Mouse (Mus musculus) splenic B cell, adult 2 months (primary cell): Measurements from ENCODE around the gene Vegfa.
A peak's percentile ranks its signal among the peaks of the same experiment; 100 is the strongest.

Experiments used
- DNase-seq: peaks from one replicate; pipeline ENCODE4 v3.0.0-alpha.2; 2011; ENCODE audit warnings: low read depth, low spot score
- H3K27me3 ChIP-seq: 2 replicates; pipeline ENCODE4 v1.6.1; 2012; ENCODE audit warnings: mild to moderate bottlenecking, low read length, moderate library complexity, mixed read lengths; ENCODE audit not compliant: control insufficient read depth, poor library complexity, insufficient read depth, severe bottlenecking
- H3K36me3 ChIP-seq: 2 replicates; pipeline ENCODE4 v1.6.1; 2012; ENCODE audit warnings: mild to moderate bottlenecking, low read length, moderate library complexity, mixed read lengths; ENCODE audit not compliant: control insufficient read depth, poor library complexity, insufficient read depth, severe bottlenecking

Gene Vegfa

GRCm38 (mm10) chr17:46025927-46026668, 6.1 kb downstream of the Vegfa start:
- H3K36me3 ChIP-seq, result no peaks in the 10 kb centered on the region
- no peak for DNase-seq
- no peaks in the 10 kb centered on the region for H3K27me3 ChIP-seq

GRCm38 (mm10) chr17:46025207-46025606, 7.0 kb downstream of the Vegfa start:
- Histone ChIP-seq H3K27me3 (no peaks in the 10 kb centered on the region), H3K36me3 (no peaks in the 10 kb centered on the region)
- DNase-seq, result no peak

GRCm38 (mm10) chr17:46024192-46024591, 8.0 kb downstream of the Vegfa start:
- no peaks in the 10 kb centered on the region for H3K36me3 ChIP-seq
- no peaks in the 10 kb centered on the region for H3K27me3 ChIP-seq
- no peak for DNase-seq

- DNase-seq, result no peak
- H3K27me3 ChIP-seq, result no peaks in the 10 kb centered on the region
- no peaks in the 10 kb centered on the region for H3K36me3 ChIP-seq
These were observed 8.6 kb downstream of the Vegfa start for GRCm38 (mm10) chr17:46023572-46023971.

GRCm38 (mm10) chr17:46022934-46023333, 9.2 kb downstream of the Vegfa start:
- no peaks in the 10 kb centered on the region for H3K27me3 ChIP-seq
- H3K36me3 ChIP-seq, result no peaks in the 10 kb centered on the region
- DNase-seq, result no peak

GRCm38 (mm10) chr17:46022427-46022826, 9.7 kb downstream of the Vegfa start:
- DNase-seq, result peak; percentile 39
- Histone ChIP-seq H3K36me3 (no peaks in the 10 kb centered on the region), H3K27me3 (no peaks in the 10 kb centered on the region)

- H3K27me3 ChIP-seq, result no peaks in the 10 kb centered on the region
- H3K36me3 ChIP-seq, result no peaks in the 10 kb centered on the region
- DNase-seq, result no peak
These were observed 10.4 kb downstream of the Vegfa start for GRCm38 (mm10) chr17:46021760-46022159.

- Histone ChIP-seq H3K36me3 (no peaks in the 10 kb centered on the region), H3K27me3 (no peaks in the 10 kb centered on the region)
- DNase-seq, result no peak
These were observed 11.0 kb downstream of the Vegfa start for GRCm38 (mm10) chr17:46021173-46021572.

GRCm38 (mm10) chr17:46020579-46020978, 11.6 kb downstream of the Vegfa start:
- DNase-seq, result no peak
- Histone ChIP-seq H3K36me3 (no peaks in the 10 kb centered on the region), H3K27me3 (no peaks in the 10 kb centered on the region)

GRCm38 (mm10) chr17:46018736-46019004, 13.5 kb downstream of the Vegfa start:
- H3K27me3 ChIP-seq, result no peaks in the 10 kb centered on the region
- DNase-seq, result no peak
- H3K36me3 ChIP-seq, result no peaks in the 10 kb centered on the region

GRCm38 (mm10) chr17:46017946-46018735, 14.0 kb downstream of the Vegfa start:
- Histone ChIP-seq H3K36me3 (no peaks in the 10 kb centered on the region), H3K27me3 (no peaks in the 10 kb centered on the region)

GRCm38 (mm10) chr17:46016617-46017016, 15.6 kb downstream of the Vegfa start:
- Histone ChIP-seq H3K27me3 (no peaks in the 10 kb centered on the region), H3K36me3 (no peaks in the 10 kb centered on the region)
- DNase-seq, result no peak

More at GRCm38 (mm10) chr17:46017946-46018735, 14.0 kb downstream of the Vegfa start:
- DNase-seq, result no peak

GRCm38 (mm10) chr17:46015967-46016366, 16.2 kb downstream of the Vegfa start:
- Histone ChIP-seq H3K36me3 (no peaks in the 10 kb centered on the region), H3K27me3 (no peaks in the 10 kb centered on the region)
- DNase-seq, result no peak

GRCm38 (mm10) chr17:46014935-46015334, 17.2 kb downstream of the Vegfa start:
- H3K27me3 ChIP-seq, result no peaks in the 10 kb centered on the region
- DNase-seq, result no peak
- H3K36me3 ChIP-seq, result no peaks in the 10 kb centered on the region

GRCm38 (mm10) chr17:46013549-46013948, 18.6 kb downstream of the Vegfa start:
- DNase-seq, result no peak
- Histone ChIP-seq H3K36me3 (no peaks in the 10 kb centered on the region), H3K27me3 (no peaks in the 10 kb centered on the region)
